ENCODE assay signal across 11 mouse cellular contexts in the genomic region with DNA sequence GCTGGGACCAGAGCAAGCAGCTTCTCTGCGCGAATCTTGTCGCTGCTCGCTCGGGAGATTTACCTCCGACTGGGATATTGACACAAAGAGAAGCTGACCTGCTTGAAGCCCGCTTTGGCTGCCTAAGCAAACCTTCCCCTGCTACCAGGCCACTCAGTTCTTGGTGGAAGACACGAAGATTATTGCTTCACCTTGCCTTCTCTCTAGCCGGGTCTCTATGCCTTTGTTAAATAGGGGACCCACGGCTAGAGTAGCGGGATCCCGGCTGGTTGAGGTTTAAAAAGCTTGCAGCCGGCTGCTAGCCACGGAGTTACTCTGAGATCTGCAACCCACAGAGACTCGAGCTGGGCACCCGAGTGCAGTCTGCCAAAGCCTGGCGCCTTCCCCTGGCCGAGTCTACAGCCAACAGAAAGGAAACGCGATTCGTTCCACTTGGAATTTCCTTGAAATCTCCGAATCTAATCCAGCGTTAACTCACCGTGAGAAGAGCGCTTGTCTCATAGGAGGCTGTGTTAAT. TPM values are rescaled to one million over a fixed set of nuclear protein-coding genes. Genes with fewer than 3 reads are reported as not detected.
DNase-seq lines count a peak whose midpoint lies in the region; TF ChIP-seq lines count a peak whose summit lies in the region.
"Had no signal": no experiment of that assay in that cellular context is flagged by ENCODE, and none has a peak within 500 bp of the region (broad histone marks: within the 10 kb centered on the region; RNA-seq: fewer than 3 reads in every experiment).

No protein-coding gene starts in this region.

- TF ChIP-seq CTCF in E14TG2a.4 (conservative IDR thresholded peaks at IDR 0.05; ENCODE audit: low read length), result no peak

- H3K27me3 ChIP-seq in E14TG2a.4 (ENCODE audit: insufficient read depth, low read length), result peaks cover 91% of the 10 kb centered on the region
- H3K27me3 ChIP-seq in embryonic facial prominence, embryonic 10.5 days (replicated peaks; ENCODE audit: low read depth, poor library complexity, severe bottlenecking), result peaks cover 99% of the 10 kb centered on the region
- H3K27me3 ChIP-seq in midbrain, embryonic 10.5 days (ENCODE audit: low read depth, poor library complexity, severe bottlenecking), result peaks cover 100% of the 10 kb centered on the region

- no peaks in the 10 kb centered on the region for H3K9me3 ChIP-seq in E14TG2a.4 (ENCODE audit: low read length)
- no peaks in the 10 kb centered on the region for H3K9me3 ChIP-seq in embryonic facial prominence, embryonic 10.5 days
- no peaks in the 10 kb centered on the region for H3K9me3 ChIP-seq in midbrain, embryonic 10.5 days (replicated peaks)
- H3K9me3 ChIP-seq: liver, embryonic 15.5 days had no signal

- peak overlapping the region; percentile 17; the same call in 1 of the 2 replicates for H3K4me3 ChIP-seq in E14TG2a.4 (replicated peaks; ENCODE audit: low read length)
- peak overlapping the region; percentile 58 for H3K4me3 ChIP-seq in embryonic facial prominence, embryonic 10.5 days
- H3K4me3 ChIP-seq in midbrain, embryonic 10.5 days, result peak overlapping the region; percentile 66
- H3K4me3 ChIP-seq: liver, embryonic 15.5 days had no signal

- H3K4me1 ChIP-seq in E14TG2a.4 (replicated peaks; ENCODE audit: low read depth, low read length), result peaks cover 33% of the 10 kb centered on the region
- peaks cover 31% of the 10 kb centered on the region for H3K4me1 ChIP-seq in embryonic facial prominence, embryonic 10.5 days
- peaks cover 93% of the 10 kb centered on the region for H3K4me1 ChIP-seq in midbrain, embryonic 10.5 days

- H3K27ac ChIP-seq in embryonic facial prominence, embryonic 10.5 days (replicated peaks), result no peak overlapping the region
- H3K27ac ChIP-seq in midbrain, embryonic 10.5 days (replicated peaks), result peak overlapping the region; percentile 88
- H3K27ac ChIP-seq: liver, embryonic 15.5 days had no signal

- WGBS in embryonic facial prominence, embryonic 10.5 days, result under 1% methylated on average over 25 of the region's 25 CpGs
- WGBS in midbrain, embryonic 10.5 days, result under 1% methylated on average over 25 of the region's 25 CpGs

- peak; percentile 63 for DNase-seq in embryo, embryonic 10 days (ENCODE audit: low spot score)
- no peak for DNase-seq in embryo, embryonic 9.5 days (ENCODE audit: extremely low spot score)
- DNase-seq in embryonic facial prominence, embryonic 10.5 days (ENCODE audit: low spot score), result peak; percentile 54
- peak; percentile 66 for DNase-seq in midbrain, embryonic 10.5 days (ENCODE audit: low spot score)
- no peak for DNase-seq in lung, postnatal 4 days
- no peak for DNase-seq in urinary bladder, postnatal 14 days (ENCODE audit: low spot score)
- DNase-seq in thymus, postnatal 10 days (ENCODE audit: low spot score in 2 of 2), result no peak
- DNase-seq: adrenal gland, adult 2 months had no signal

- no peaks in the 10 kb centered on the region for H3K36me3 ChIP-seq in E14TG2a.4 (ENCODE audit: insufficient read depth, low read length)
- H3K36me3 ChIP-seq in embryonic facial prominence, embryonic 10.5 days (replicated peaks), result no peaks in the 10 kb centered on the region
- H3K36me3 ChIP-seq in midbrain, embryonic 10.5 days, result 0 out of 2 replicates have a peak, but pooled peaks cover 6% of the 10 kb centered on the region
- H3K36me3 ChIP-seq: liver, embryonic 15.5 days had no signal

RNA-seq across cellular contexts. Expression of a gene that starts 8.2 kb away (rescaled TPM):
- polyA plus RNA-seq in embryonic facial prominence, embryonic 10.5 days (2016; fragmentation: Nextera tagmentation; extraction: Ambion mirVana), result 0.56 and 0.57 TPM in 2 replicates
- 6.3 and 9.1 TPM in 2 replicates for polyA plus RNA-seq in midbrain, embryonic 10.5 days (2016; fragmentation: Nextera tagmentation; extraction: Ambion mirVana)
- polyA plus RNA-seq: C2C12 had no signal

RNA-seq across cellular contexts. Expression of a gene that starts 53.6 kb away (rescaled TPM):
- 20.0 and 22.2 TPM in 2 replicates for polyA plus RNA-seq in embryonic facial prominence, embryonic 10.5 days (2016; fragmentation: Nextera tagmentation; extraction: Ambion mirVana)
- polyA plus RNA-seq in midbrain, embryonic 10.5 days (2016; fragmentation: Nextera tagmentation; extraction: Ambion mirVana), result 22.4 and 23.6 TPM in 2 replicates

Comparison
In these comparisons a context has a peak if more than half of its experiments do, and no peak if none do; other contexts are left out.
1. DNase-seq: peak in embryo, embryonic 10 days (single experiment), embryonic facial prominence, embryonic 10.5 days (single experiment) and midbrain, embryonic 10.5 days (single experiment); none in embryo, embryonic 9.5 days (single experiment), lung, postnatal 4 days (0 of 2), urinary bladder, postnatal 14 days (single experiment) and thymus, postnatal 10 days (0 of 2).
2. Peak in every context shown above with its lines, with median percentiles within 50 percentile points of each other: H3K4me3 ChIP-seq.